Mouse (Mus musculus) neural tube, embryonic 13.5 days (tissue): ENCODE data around the gene Six5. TPM values are rescaled to one million over a fixed set of nuclear protein-coding genes. Genes with fewer than 3 reads are reported as not detected.

Experiments used
- ATAC-seq: fragments of 200-750 bp; cut with Nextera tagmentation; 2 replicates; pipeline ENCODE4 v1.8.0; 2017; ENCODE audit warnings: low read depth, mild to moderate bottlenecking, moderate TSS enrichment, moderate library complexity
- H3K27ac ChIP-seq: fragments of 300-500 bp; sonication (generic); replicated peaks from 2 replicates; pipeline ENCODE4 v1.5.1; 2015; ENCODE audit warnings: moderate library complexity, mild to moderate bottlenecking, inconsistent platforms
- H3K27me3 ChIP-seq: fragments of 300-500 bp; sonication (generic); 2 replicates; pipeline ENCODE4 v1.6.1; 2015; ENCODE audit warnings: mild to moderate bottlenecking, inconsistent platforms
- H3K36me3 ChIP-seq: fragments of 300-500 bp; sonication (generic); 2 replicates; pipeline ENCODE4 v1.6.1; 2015; ENCODE audit warnings: mild to moderate bottlenecking, inconsistent platforms
- H3K4me1 ChIP-seq: fragments of 300-500 bp; sonication (generic); replicated peaks from 2 replicates; pipeline ENCODE4 v1.6.1; 2015; ENCODE audit warnings: inconsistent platforms
- H3K4me2 ChIP-seq: fragments of 300-500 bp; sonication (generic); 2 replicates; pipeline ENCODE4 v1.6.1; 2015; ENCODE audit warnings: inconsistent platforms, mild to moderate bottlenecking, moderate library complexity
- H3K4me3 ChIP-seq: fragments of 300-500 bp; sonication (generic); 2 replicates; pipeline ENCODE4 v1.5.1; 2015; ENCODE audit warnings: mild to moderate bottlenecking, inconsistent platforms
- H3K9ac ChIP-seq: fragments of 300-500 bp; sonication (generic); 2 replicates; pipeline ENCODE4 v1.6.1; 2015; ENCODE audit warnings: moderate library complexity, mild to moderate bottlenecking, inconsistent platforms
- H3K9me3 ChIP-seq: fragments of 300-500 bp; sonication (generic); 2 replicates; pipeline ENCODE4 v1.6.1; 2016; ENCODE audit warnings: inconsistent platforms
- WGBS: fragments of 180-500 bp; shearing (Covaris S2); methylation state at CpG from one replicate; pipeline ENCODE4 v1.1.7; 2015; 5-methylcytosine and 5-hydroxymethylcytosine counted together
- polyA plus RNA-seq: library from polyadenylated mRNA; unstranded; fragments of >200 nt; fragmentation: Nextera tagmentation; extraction: Ambion mirVana; gene quantifications from 2 replicates; pipeline ENCODE4 v1.2.1, GENCODE M21; 2015

The Six5 gene
- polyA plus RNA-seq, 1 experiment from 2014 or later = 2.5 TPM

DNA sequence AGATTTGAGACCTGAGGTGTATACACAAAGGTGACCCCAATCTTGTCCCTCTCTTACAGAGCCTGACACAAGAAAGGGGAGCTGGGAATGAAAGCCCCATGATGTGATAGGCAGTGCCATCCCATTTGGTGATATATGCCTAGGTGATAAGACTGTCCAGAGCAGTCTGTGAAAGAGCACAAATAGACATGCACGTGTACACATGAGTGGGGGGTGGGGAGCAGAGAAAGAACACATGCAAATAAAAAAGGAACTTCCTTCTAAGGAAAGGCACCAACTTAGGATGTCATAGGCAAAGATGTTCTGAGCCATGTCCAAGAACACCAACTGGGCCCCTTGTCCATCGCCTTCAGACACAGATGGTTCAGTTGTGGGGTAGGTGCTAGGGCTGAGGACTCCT is 10.1 kb downstream of the Six5 start:
- Histone ChIP-seq H3K4me1 (no peaks in the 10 kb centered on the region), H3K36me3 (no peaks in the 10 kb centered on the region), H3K9ac (no peak overlapping the region), H3K4me3 (no peak overlapping the region), H3K27ac (no peak overlapping the region), H3K27me3 (no peaks in the 10 kb centered on the region), H3K4me2 (no peak overlapping the region), H3K9me3 (no peaks in the 10 kb centered on the region)
- no peak for ATAC-seq
- 75% methylated on average over 2 of the region's 2 CpGs for WGBS

GRCm38 (mm10) chr7:19107436-19107835 is 13.0 kb downstream of the Six5 start:
- 63% methylated on average over 3 of the region's 3 CpGs for WGBS
- H3K4me1 ChIP-seq = no peaks in the 10 kb centered on the region

GRCm38 (mm10) chr7:19109565-19109964 is 15.2 kb downstream of the Six5 start:
- no peak overlapping the region for H3K4me2 ChIP-seq
- whole genome bisulfite sequencing = 78% methylated on average over 1 of the region's 1 CpGs
- no peaks in the 10 kb centered on the region for H3K4me1 ChIP-seq
- H3K27me3 ChIP-seq = peaks cover 10% of the 10 kb centered on the region; the same call in 1 of the 2 replicates
- H3K36me3 ChIP-seq = no peaks in the 10 kb centered on the region
- no peak for ATAC-seq
- H3K4me3 ChIP-seq = no peak overlapping the region
- H3K9me3 ChIP-seq = no peaks in the 10 kb centered on the region
- no peak overlapping the region for H3K9ac ChIP-seq
- H3K27ac ChIP-seq = no peak overlapping the region

More at GRCm38 (mm10) chr7:19107436-19107835, 13.0 kb downstream of the Six5 start:
- H3K4me2 ChIP-seq = no peak overlapping the region
- H3K27ac ChIP-seq = no peak overlapping the region
- no peaks in the 10 kb centered on the region for H3K9me3 ChIP-seq
- ATAC-seq = no peak
- no peak overlapping the region for H3K9ac ChIP-seq
- no peak overlapping the region for H3K4me3 ChIP-seq
- H3K36me3 ChIP-seq = no peaks in the 10 kb centered on the region
- no peaks in the 10 kb centered on the region for H3K27me3 ChIP-seq

DNA sequence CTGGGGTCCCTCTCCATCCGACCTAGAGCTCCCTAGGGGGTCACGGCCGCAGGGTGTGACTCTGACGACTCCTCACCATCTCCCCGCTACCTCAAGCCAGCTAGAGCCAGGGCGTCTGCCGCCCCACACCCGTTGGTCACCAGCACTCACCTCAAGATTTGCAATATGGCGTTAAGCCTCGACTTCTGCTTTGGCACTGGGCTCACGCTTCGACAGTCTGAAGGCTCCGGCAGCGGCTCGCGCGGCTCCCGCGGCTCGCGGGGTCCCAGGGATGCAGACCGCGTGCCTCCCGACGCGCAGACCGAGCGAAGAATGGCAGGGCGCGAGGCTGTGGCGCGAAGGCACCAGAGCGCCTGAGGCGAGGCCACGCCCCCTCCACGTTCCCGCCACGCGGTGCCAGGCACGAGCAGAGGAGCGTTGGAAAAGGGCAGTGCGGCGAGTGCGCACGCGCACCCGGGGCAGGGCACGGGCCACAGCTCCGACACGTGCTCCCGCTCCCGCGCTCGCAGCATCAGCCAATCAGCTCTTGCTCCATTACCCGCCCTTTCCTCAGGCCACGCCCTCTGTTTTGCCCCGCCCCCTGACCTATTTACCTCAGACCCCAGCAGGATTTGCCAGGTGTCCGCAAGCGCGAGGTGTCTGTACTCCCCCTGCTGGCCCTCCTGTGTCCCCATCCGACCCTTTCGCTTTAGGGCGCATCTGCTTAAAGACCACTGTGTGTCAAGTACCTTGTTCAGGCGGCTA is 23.8 kb downstream of the Six5 start, which contains the start of gene Gm4969:
Gene Gm4969, minus strand, starts transcription at position 341 of the 744 bp plus-strand sequence.
- H3K4me3 ChIP-seq = peak within 1 kb of the TSS; percentile 33
- peak; percentile 24; the same call in 1 of the 2 replicates for ATAC-seq
- peak within 1 kb of the TSS; percentile 54 for H3K4me2 ChIP-seq
- H3K36me3 ChIP-seq = no peaks in the 10 kb centered on the region
- H3K9ac ChIP-seq = no peak within 1 kb of the TSS
- H3K4me1 ChIP-seq = peaks cover 26% of the 10 kb centered on the region
- 0 out of 2 replicates have a peak within 1 kb of the TSS, but pooled peaks have one; percentile 10 for H3K27ac ChIP-seq
- H3K27me3 ChIP-seq = peaks cover 10% of the 10 kb centered on the region; the same call in 1 of the 2 replicates
- 23% methylated on average over 64 of the region's 64 CpGs for WGBS
- no peaks in the 10 kb centered on the region for H3K9me3 ChIP-seq

DNA sequence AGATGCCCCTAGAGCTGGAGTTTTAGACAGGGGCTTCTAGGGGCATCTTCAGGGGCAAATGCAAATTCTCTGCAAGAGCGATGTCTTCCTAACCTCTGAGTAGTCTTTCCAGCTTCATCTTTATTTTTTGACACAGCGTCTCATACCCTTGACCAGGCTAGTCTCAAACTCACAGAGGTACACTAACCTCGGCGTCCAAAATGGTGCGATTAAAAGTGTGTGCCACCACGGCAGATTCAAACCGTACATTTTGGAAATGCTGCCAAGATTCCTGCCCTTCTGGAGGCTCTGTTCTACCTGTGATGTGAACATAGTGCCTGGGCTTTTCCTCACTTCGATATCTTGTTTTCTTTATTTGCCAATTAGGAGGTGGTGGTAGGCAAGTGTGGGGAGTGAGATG is 24.7 kb downstream of the Six5 start:
- Histone ChIP-seq H3K4me1 (peaks cover 26% of the 10 kb centered on the region), H3K4me3 (no peak overlapping the region), H3K27ac (no peak overlapping the region), H3K9me3 (no peaks in the 10 kb centered on the region), H3K27me3 (0 out of 2 replicates have a peak, but pooled peaks cover 4% of the 10 kb centered on the region), H3K9ac (no peak overlapping the region), H3K36me3 (no peaks in the 10 kb centered on the region), H3K4me2 (peak overlapping the region; percentile 84; the same call in 1 of the 2 replicates)
- 91% methylated on average over 8 of the region's 8 CpGs for WGBS
- ATAC-seq = peak; percentile 20

GRCm38 (mm10) chr7:19119631-19120429 is 25.4 kb downstream of the Six5 start, which contains the start of gene Fbxo46:
Gene Fbxo46, plus strand, starts transcription at chr7:19119859.
- peak within 1 kb of the TSS; percentile 58 for H3K4me3 ChIP-seq
- peaks cover 26% of the 10 kb centered on the region for H3K4me1 ChIP-seq
- whole genome bisulfite sequencing = 3% methylated on average over 34 of the region's 34 CpGs
- H3K4me2 ChIP-seq = peak within 1 kb of the TSS; percentile 84
- peak within 1 kb of the TSS; percentile 66 for H3K27ac ChIP-seq
- H3K36me3 ChIP-seq = no peaks in the 10 kb centered on the region
- H3K9ac ChIP-seq = peak within 1 kb of the TSS; percentile 80
- ATAC-seq = peak; percentile 94
- 0 out of 2 replicates have a peak, but pooled peaks cover 4% of the 10 kb centered on the region for H3K27me3 ChIP-seq
- no peaks in the 10 kb centered on the region for H3K9me3 ChIP-seq

GRCm38 (mm10) chr7:19121686-19122085 is 27.3 kb downstream of the Six5 start:
- 95% methylated on average over 4 of the region's 4 CpGs for WGBS
- ATAC-seq = no peak
- H3K4me1 ChIP-seq = peaks cover 26% of the 10 kb centered on the region

DNA sequence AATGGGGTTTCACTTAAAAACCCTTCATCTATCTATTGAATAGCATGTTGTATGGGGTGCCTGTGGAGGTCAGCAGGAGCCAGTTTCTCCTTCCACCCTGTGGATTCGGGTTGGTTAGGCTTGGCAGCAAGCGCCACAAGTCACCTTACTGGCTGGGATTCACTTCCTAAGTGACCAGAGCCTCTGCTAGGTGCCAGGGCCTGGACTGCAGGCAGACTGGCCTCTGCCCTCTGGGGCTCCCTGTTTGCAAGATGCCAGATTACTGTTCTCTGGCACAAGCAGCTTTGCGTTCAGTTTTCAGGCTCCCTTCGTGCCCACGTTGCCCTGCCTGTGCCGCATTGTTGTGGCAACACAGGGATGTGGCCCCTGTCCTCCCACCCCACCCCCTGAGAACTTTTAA is 30.3 kb downstream of the Six5 start:
- ATAC-seq = no peak
- no peak overlapping the region for H3K4me2 ChIP-seq
- peaks cover 20% of the 10 kb centered on the region for H3K4me1 ChIP-seq
- no peak overlapping the region for H3K27ac ChIP-seq
- no peak overlapping the region for H3K9ac ChIP-seq
- no peaks in the 10 kb centered on the region for H3K27me3 ChIP-seq
- H3K4me3 ChIP-seq = no peak overlapping the region
- H3K9me3 ChIP-seq = no peaks in the 10 kb centered on the region
- WGBS = 92% methylated on average over 6 of the region's 6 CpGs
- peaks cover 9% of the 10 kb centered on the region; the same call in 1 of the 2 replicates for H3K36me3 ChIP-seq

More at GRCm38 (mm10) chr7:19121686-19122085, 27.3 kb downstream of the Six5 start:
- Histone ChIP-seq H3K4me2 (no peak overlapping the region), H3K9ac (no peak overlapping the region), H3K36me3 (peaks cover 9% of the 10 kb centered on the region; the same call in 1 of the 2 replicates), H3K27me3 (0 out of 2 replicates have a peak, but pooled peaks cover 4% of the 10 kb centered on the region), H3K9me3 (no peaks in the 10 kb centered on the region), H3K27ac (no peak overlapping the region), H3K4me3 (no peak overlapping the region)

GRCm38 (mm10) chr7:19127744-19128143 is 33.4 kb downstream of the Six5 start:
- 94% methylated on average over 5 of the region's 5 CpGs for WGBS

DNA sequence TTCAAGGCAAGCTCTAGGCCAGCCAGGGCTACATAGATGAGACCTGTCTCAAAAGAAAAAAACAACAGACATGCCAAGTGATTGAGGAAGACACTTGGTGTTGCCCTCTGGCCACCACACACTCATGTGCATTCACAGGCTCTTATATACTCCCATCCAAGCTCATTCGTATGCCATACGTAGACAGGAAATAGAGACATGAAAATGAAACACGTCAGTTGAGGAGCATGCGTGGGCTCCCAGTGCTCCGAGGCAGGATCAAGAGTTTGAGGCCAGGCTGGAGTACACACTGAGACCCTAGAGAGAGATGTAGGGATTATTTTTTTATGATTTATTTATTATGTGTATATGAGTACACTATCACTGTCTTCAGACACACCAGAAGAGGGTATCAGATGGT is 35.0 kb downstream of the Six5 start:
- Histone ChIP-seq H3K4me3 (no peak overlapping the region), H3K36me3 (peaks cover 10% of the 10 kb centered on the region), H3K9ac (no peak overlapping the region), H3K4me2 (no peak overlapping the region), H3K4me1 (peaks cover 26% of the 10 kb centered on the region), H3K9me3 (no peaks in the 10 kb centered on the region), H3K27me3 (no peaks in the 10 kb centered on the region), H3K27ac (0 out of 2 replicates have a peak overlapping the region, but pooled peaks have one; percentile 93)
- no peak for ATAC-seq
- WGBS = 94% methylated on average over 5 of the region's 5 CpGs

More at GRCm38 (mm10) chr7:19127744-19128143, 33.4 kb downstream of the Six5 start:
- Histone ChIP-seq H3K9me3 (no peaks in the 10 kb centered on the region), H3K4me1 (peaks cover 22% of the 10 kb centered on the region), H3K27me3 (no peaks in the 10 kb centered on the region), H3K9ac (no peak overlapping the region), H3K36me3 (peaks cover 9% of the 10 kb centered on the region; the same call in 1 of the 2 replicates), H3K27ac (no peak overlapping the region), H3K4me3 (no peak overlapping the region), H3K4me2 (no peak overlapping the region)
- no peak for ATAC-seq

- peak overlapping the region; percentile 93 for H3K27ac ChIP-seq
- ATAC-seq = peak; percentile 1; the same call in 1 of the 2 replicates
- 30% methylated on average over 4 of the region's 4 CpGs for WGBS
- peaks cover 19% of the 10 kb centered on the region for H3K36me3 ChIP-seq
- H3K27me3 ChIP-seq = no peaks in the 10 kb centered on the region
- H3K4me2 ChIP-seq = peak overlapping the region; percentile 63
- peaks cover 26% of the 10 kb centered on the region for H3K4me1 ChIP-seq
- peak overlapping the region; percentile 71 for H3K9ac ChIP-seq
- H3K4me3 ChIP-seq = peak overlapping the region; percentile 48
- H3K9me3 ChIP-seq = no peaks in the 10 kb centered on the region
These were observed 36.3 kb downstream of the Six5 start for GRCm38 (mm10) chr7:19130657-19131056.
